Mouse (Mus musculus) right cerebral cortex, adult 2 months (tissue): ENCODE data around the gene Foxg1.
A peak's percentile ranks its signal among the peaks of the same experiment; 100 is the strongest.

Source experiments
- DNase-seq, 2 experiments: peaks; one replicate each; pipeline ENCODE4 v3.0.0; 2021 to 2022; ENCODE audit warnings: low spot score in 2 of 2

Foxg1 gene

GRCm38 (mm10) chr12:49382565-49383520 is at the start of gene Foxg1:
Gene Foxg1, plus strand, starts transcription at chr12:49382660.
- DNase-seq: peak; percentile 60 to 71

- no peak for DNase-seq
Observed at GRCm38 (mm10) chr12:49349697-49350096, 32.8 kb upstream of the Foxg1 start.

- peak in 1 of 2 experiments; percentile 33 for DNase-seq
Observed at GRCm38 (mm10) chr12:49368931-49369330, 13.5 kb upstream of the Foxg1 start.

GRCm38 (mm10) chr12:49372170-49372569 is 10.3 kb upstream of the Foxg1 start:
- peak in 1 of 2 experiments; percentile 48 for DNase-seq

GRCm38 (mm10) chr12:49373176-49373575 is 9.3 kb upstream of the Foxg1 start:
- DNase-seq: peak in 1 of 2 experiments; percentile 5

- DNase-seq: peak; percentile 50 to 53
Observed at GRCm38 (mm10) chr12:49373821-49374605, 8.4 kb upstream of the Foxg1 start.

- peak; percentile 69 to 71 for DNase-seq
Observed at GRCm38 (mm10) chr12:49374606-49374995, 7.9 kb upstream of the Foxg1 start.

- DNase-seq: peak; percentile 28 to 52
Observed at GRCm38 (mm10) chr12:49375427-49376317, 6.8 kb upstream of the Foxg1 start.

- DNase-seq: peak; percentile 7 to 38
Observed at GRCm38 (mm10) chr12:49376318-49376992, 6.0 kb upstream of the Foxg1 start.

GRCm38 (mm10) chr12:49377281-49377970 is 5.0 kb upstream of the Foxg1 start:
- DNase-seq: peak; percentile 67 to 73

- peak; percentile 21 to 65 for DNase-seq
Observed at GRCm38 (mm10) chr12:49378920-49379319, 3.5 kb upstream of the Foxg1 start.

- DNase-seq: peak; percentile 44 to 72
Observed at GRCm38 (mm10) chr12:49379446-49379845, 3.0 kb upstream of the Foxg1 start.

- peak; percentile 23 to 44 for DNase-seq
Observed at GRCm38 (mm10) chr12:49380442-49380841, 2.0 kb upstream of the Foxg1 start.

GRCm38 (mm10) chr12:49381031-49381525 is 1.4 kb upstream of the Foxg1 start:
- peak in 1 of 2 experiments; percentile 8 for DNase-seq

GRCm38 (mm10) chr12:49381721-49382365 is 617 bp upstream of the Foxg1 start:
- DNase-seq: peak; percentile 52 to 63

GRCm38 (mm10) chr12:49383521-49384133 is 1.2 kb downstream of the Foxg1 start:
- peak; percentile 86 to 91 for DNase-seq

GRCm38 (mm10) chr12:49384295-49384875 is 1.9 kb downstream of the Foxg1 start:
- DNase-seq: peak; percentile 41 to 46

GRCm38 (mm10) chr12:49384876-49385630 is 2.6 kb downstream of the Foxg1 start, which contains the start of gene Gm43517:
Gene Gm43517, plus strand, starts transcription at chr12:49385174.
- peak; percentile 33 to 51 for DNase-seq
